Mouse (Mus musculus) bone marrow, adult 2 months (tissue): ENCODE measurements around the gene Bptf.

Experiments
- CTCF ChIP-seq: fragments of 200-500 bp; IDR thresholded peaks from 2 replicates; pipeline ENCODE4 v1.5.1; 2011; ENCODE audit warnings: low read length, control low read depth; ENCODE audit not compliant: control insufficient read depth, insufficient read depth
- POLR2A ChIP-seq: fragments of 200-500 bp; IDR thresholded peaks from 2 replicates; pipeline ENCODE4 v1.6.1; 2011; ENCODE audit warnings: low read depth, mild to moderate bottlenecking, control low read depth, low read length, borderline replicate concordance; ENCODE audit not compliant: control insufficient read depth

- TF ChIP-seq POLR2A (no peak), CTCF (no peak)
Measured at GRCm38 (mm10) chr11:107045546-107045945, 86.4 kb downstream of the Bptf start.
